Mouse (Mus musculus): ENCODE measurements at regions not wholly inside any gene's neighbourhood (a gene's known extent, or its start where the extent isn't known, plus 50 kb on each side); places are given as distances from the start of the nearest gene placed in this dataset.

- Histone ChIP-seq H3K27me3 (no peaks in the 10 kb centered on the region), H3K9me3 (replicated peaks) (no peaks in the 10 kb centered on the region), H3K4me1 (peaks cover 26% of the 10 kb centered on the region), H3K9ac (no peak overlapping the region), H3K4me2 (replicated peaks) (no peak overlapping the region), H3K36me3 (no peaks in the 10 kb centered on the region), H3K27ac (replicated peaks) (peak overlapping the region; percentile 68), H3K4me3 (replicated peaks) (no peak overlapping the region)
- 38% methylated on average over 16 of the region's 16 CpGs for WGBS
- ATAC-seq (ENCODE audit: insufficient number of reproducible peaks, low FRiP score, low TSS enrichment, low read depth), result 0 out of 2 replicates have a peak, but pooled peaks have one; percentile 3
These were observed 88.7 kb downstream of the Edn3 start for GRCm38 (mm10) chr2:174848981-174849681.

DNA sequence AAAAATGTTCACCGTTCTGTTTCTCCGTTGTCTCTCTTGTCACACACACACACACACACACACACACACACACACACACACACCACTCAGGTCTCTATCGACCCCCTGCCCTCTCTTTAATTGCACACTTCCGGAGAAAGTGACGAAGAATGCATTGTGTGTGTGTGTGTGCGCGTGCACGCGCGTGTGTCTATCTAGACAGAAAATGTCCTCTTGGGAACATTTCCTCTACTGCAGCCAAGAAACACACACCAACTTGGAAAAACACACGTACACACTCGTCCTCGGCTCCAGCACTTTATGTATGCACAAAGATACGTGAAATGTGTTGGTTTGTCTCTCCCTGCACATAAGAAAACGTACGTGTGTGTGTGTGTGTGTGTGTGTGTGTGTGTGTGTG, 90.4 kb downstream of the Edn3 start:
- Histone ChIP-seq H3K9me3 (replicated peaks) (no peaks in the 10 kb centered on the region), H3K36me3 (no peaks in the 10 kb centered on the region), H3K4me2 (replicated peaks) (no peak overlapping the region), H3K27me3 (no peaks in the 10 kb centered on the region), H3K9ac (no peak overlapping the region), H3K4me3 (replicated peaks) (no peak overlapping the region), H3K4me1 (peaks cover 26% of the 10 kb centered on the region), H3K27ac (replicated peaks) (no peak overlapping the region)
- 42% methylated on average over 16 of the region's 16 CpGs for WGBS
- no peak for ATAC-seq (ENCODE audit: insufficient number of reproducible peaks, low FRiP score, low TSS enrichment, low read depth)

- Histone ChIP-seq H3K4me3 (replicated peaks) (no peak overlapping the region), H3K9ac (no peak overlapping the region), H3K4me1 (peaks cover 26% of the 10 kb centered on the region), H3K36me3 (no peaks in the 10 kb centered on the region), H3K9me3 (replicated peaks) (no peaks in the 10 kb centered on the region), H3K27me3 (no peaks in the 10 kb centered on the region), H3K27ac (replicated peaks) (peak overlapping the region; percentile 65), H3K4me2 (replicated peaks) (no peak overlapping the region)
- peak; percentile 62; the same call in 1 of the 2 replicates for ATAC-seq (ENCODE audit: insufficient number of reproducible peaks, low FRiP score, low TSS enrichment, low read depth)
- 13% methylated on average over 22 of the region's 22 CpGs for WGBS
These were observed 91.3 kb downstream of the Edn3 start for GRCm38 (mm10) chr2:174851525-174852330.

GRCm38 (mm10) chr2:174853786-174854185, 93.4 kb downstream of the Edn3 start:
- Histone ChIP-seq H3K9ac (no peak overlapping the region), H3K36me3 (no peaks in the 10 kb centered on the region), H3K9me3 (replicated peaks) (no peaks in the 10 kb centered on the region), H3K4me2 (replicated peaks) (no peak overlapping the region), H3K4me3 (replicated peaks) (no peak overlapping the region), H3K27ac (replicated peaks) (no peak overlapping the region), H3K4me1 (peaks cover 41% of the 10 kb centered on the region), H3K27me3 (no peaks in the 10 kb centered on the region)
- no peak for ATAC-seq (ENCODE audit: insufficient number of reproducible peaks, low FRiP score, low TSS enrichment, low read depth)
- 66% methylated on average over 8 of the region's 8 CpGs for WGBS

- Histone ChIP-seq H3K4me3 (replicated peaks) (no peak overlapping the region), H3K9me3 (replicated peaks) (no peaks in the 10 kb centered on the region), H3K9ac (no peak overlapping the region), H3K27ac (replicated peaks) (no peak overlapping the region), H3K4me2 (replicated peaks) (no peak overlapping the region), H3K4me1 (peaks cover 38% of the 10 kb centered on the region), H3K27me3 (no peaks in the 10 kb centered on the region), H3K36me3 (no peaks in the 10 kb centered on the region)
- WGBS, result 68% methylated on average over 8 of the region's 8 CpGs
- no peak for ATAC-seq (ENCODE audit: insufficient number of reproducible peaks, low FRiP score, low TSS enrichment, low read depth)
These were observed 95.1 kb downstream of the Edn3 start for GRCm38 (mm10) chr2:174855548-174855947.

DNA sequence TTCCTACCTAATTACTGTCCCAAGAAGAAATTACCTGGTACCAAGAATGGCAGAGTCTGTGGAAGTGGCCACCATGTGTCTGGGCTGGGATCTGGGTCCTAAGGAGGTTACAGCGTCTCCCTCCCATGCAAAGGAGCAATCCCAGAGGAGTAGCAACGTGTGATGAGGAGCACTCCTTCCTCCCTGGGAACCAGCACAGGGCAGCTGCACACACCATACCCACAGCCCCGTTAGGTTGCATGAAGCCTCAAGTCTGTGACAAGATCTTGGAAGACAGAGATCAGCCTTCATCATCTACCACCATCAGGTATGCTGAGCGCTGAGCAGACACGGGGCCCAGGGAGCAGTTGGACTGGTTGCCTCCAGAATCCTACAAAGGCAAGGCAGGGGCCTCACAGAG, 95.7 kb downstream of the Edn3 start:
- Histone ChIP-seq H3K4me1 (peaks cover 33% of the 10 kb centered on the region), H3K9ac (no peak overlapping the region), H3K27me3 (no peaks in the 10 kb centered on the region), H3K9me3 (replicated peaks) (no peaks in the 10 kb centered on the region), H3K4me3 (replicated peaks) (no peak overlapping the region), H3K27ac (replicated peaks) (no peak overlapping the region), H3K36me3 (no peaks in the 10 kb centered on the region), H3K4me2 (replicated peaks) (no peak overlapping the region)
- ATAC-seq (ENCODE audit: insufficient number of reproducible peaks, low FRiP score, low TSS enrichment, low read depth), result no peak
- 85% methylated on average over 5 of the region's 5 CpGs for WGBS

DNA sequence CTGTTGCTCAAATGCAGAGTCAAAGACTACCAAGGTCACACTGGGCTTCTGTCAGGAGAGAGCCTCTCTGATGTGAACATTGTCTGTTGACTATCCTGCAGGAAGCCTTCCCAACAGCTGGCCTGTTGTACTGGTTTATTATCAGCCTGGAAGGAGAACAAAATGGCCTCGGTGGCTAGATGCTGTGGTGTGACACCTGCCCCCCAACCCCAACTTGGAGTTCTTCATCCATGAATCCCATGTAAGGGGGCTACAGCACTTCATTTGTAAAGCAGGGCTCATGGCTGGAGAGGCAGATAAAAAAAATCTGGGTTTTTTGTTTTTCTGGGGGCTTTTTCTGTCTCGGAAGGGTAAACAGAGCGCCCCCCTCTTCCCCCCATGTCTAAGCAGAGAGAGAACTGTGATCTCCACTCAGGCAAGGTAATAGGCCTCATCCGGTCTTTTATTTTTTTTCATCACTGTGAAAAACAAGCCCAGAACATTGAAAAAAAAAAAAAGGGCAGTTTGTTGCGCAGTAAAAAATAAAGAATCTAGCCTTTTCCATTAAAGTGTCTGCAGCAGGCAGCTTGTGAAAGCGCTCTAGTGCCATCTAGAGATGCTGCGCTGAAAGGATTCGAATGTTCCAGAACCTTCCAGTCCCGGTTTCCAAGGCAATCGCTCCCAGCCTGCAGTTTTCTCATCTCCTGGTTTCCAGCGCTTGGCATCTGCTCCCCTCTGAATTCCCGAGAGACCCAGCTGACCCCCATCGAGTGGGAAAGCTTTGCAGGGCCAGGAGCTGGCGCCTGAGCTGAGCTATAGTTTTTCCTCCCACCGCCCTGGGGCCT, 97.8 kb downstream of the Edn3 start:
- H3K4me1 ChIP-seq, result peaks cover 30% of the 10 kb centered on the region
- no peak overlapping the region for H3K4me3 ChIP-seq (replicated peaks)
- H3K27ac ChIP-seq (replicated peaks), result peak overlapping the region; percentile 93
- peak; percentile 82 for ATAC-seq (ENCODE audit: insufficient number of reproducible peaks, low FRiP score, low TSS enrichment, low read depth)
- no peaks in the 10 kb centered on the region for H3K27me3 ChIP-seq
- 6% methylated on average over 15 of the region's 15 CpGs for WGBS
- H3K4me2 ChIP-seq (replicated peaks), result peak overlapping the region; percentile 15
- no peak overlapping the region for H3K9ac ChIP-seq
- no peaks in the 10 kb centered on the region for H3K9me3 ChIP-seq (replicated peaks)
- H3K36me3 ChIP-seq, result no peaks in the 10 kb centered on the region

DNA sequence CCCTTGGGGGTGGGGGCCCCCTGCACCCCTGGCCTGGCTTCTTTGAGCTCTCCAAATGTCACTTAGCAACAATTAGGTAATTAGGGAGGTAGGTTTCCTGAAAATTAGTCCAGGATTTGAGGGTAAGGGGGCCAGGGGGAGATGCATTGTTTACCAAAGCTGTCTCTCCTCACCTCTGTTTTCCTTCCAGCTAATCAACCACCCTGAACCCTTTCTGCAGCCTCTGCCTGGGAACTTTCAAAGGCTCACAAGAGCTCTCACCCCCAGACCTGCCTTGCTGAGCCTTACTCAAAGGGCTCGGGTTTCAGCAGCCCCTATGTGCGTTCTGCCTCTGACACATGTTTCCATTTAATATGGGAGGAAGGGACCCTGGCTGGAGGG, 98.4 kb downstream of the Edn3 start:
- no peak overlapping the region for H3K4me3 ChIP-seq (replicated peaks)
- no peaks in the 10 kb centered on the region for H3K9me3 ChIP-seq (replicated peaks)
- 0% methylated on average over 2 of the region's 2 CpGs for WGBS
- ATAC-seq (ENCODE audit: insufficient number of reproducible peaks, low FRiP score, low TSS enrichment, low read depth), result peak; percentile 88
- peak overlapping the region; percentile 93 for H3K27ac ChIP-seq (replicated peaks)
- H3K4me2 ChIP-seq (replicated peaks), result peak overlapping the region; percentile 15; the same call in 1 of the 2 replicates
- no peak overlapping the region for H3K9ac ChIP-seq
- H3K4me1 ChIP-seq, result peaks cover 30% of the 10 kb centered on the region
- H3K27me3 ChIP-seq, result no peaks in the 10 kb centered on the region
- no peaks in the 10 kb centered on the region for H3K36me3 ChIP-seq

GRCm38 (mm10) chr2:174859533-174859932, 99.1 kb downstream of the Edn3 start:
- Histone ChIP-seq H3K9me3 (replicated peaks) (no peaks in the 10 kb centered on the region), H3K4me1 (peaks cover 32% of the 10 kb centered on the region), H3K27ac (replicated peaks) (peak overlapping the region; percentile 93), H3K27me3 (no peaks in the 10 kb centered on the region), H3K9ac (no peak overlapping the region), H3K4me2 (replicated peaks) (no peak overlapping the region), H3K36me3 (no peaks in the 10 kb centered on the region), H3K4me3 (replicated peaks) (no peak overlapping the region)
- WGBS, result 19% methylated on average over 7 of the region's 7 CpGs
- ATAC-seq (ENCODE audit: insufficient number of reproducible peaks, low FRiP score, low TSS enrichment, low read depth), result no peak

GRCm38 (mm10) chr2:174864657-174865056, 104.2 kb downstream of the Edn3 start:
- peak overlapping the region; percentile 67 for H3K27ac ChIP-seq (replicated peaks)
- H3K36me3 ChIP-seq, result no peaks in the 10 kb centered on the region
- H3K9me3 ChIP-seq (replicated peaks), result no peaks in the 10 kb centered on the region
- H3K27me3 ChIP-seq, result no peaks in the 10 kb centered on the region
- no peak overlapping the region for H3K4me2 ChIP-seq (replicated peaks)
- H3K4me3 ChIP-seq (replicated peaks), result no peak overlapping the region
- H3K4me1 ChIP-seq, result peaks cover 29% of the 10 kb centered on the region
- peak; percentile 61 for ATAC-seq (ENCODE audit: insufficient number of reproducible peaks, low FRiP score, low TSS enrichment, low read depth)
- 50% methylated on average over 3 of the region's 3 CpGs for WGBS
- no peak overlapping the region for H3K9ac ChIP-seq

- no peak overlapping the region for H3K9ac ChIP-seq
- peaks cover 46% of the 10 kb centered on the region for H3K4me1 ChIP-seq
- H3K27me3 ChIP-seq, result no peaks in the 10 kb centered on the region
- H3K36me3 ChIP-seq, result no peaks in the 10 kb centered on the region
- no peak for ATAC-seq (ENCODE audit: insufficient number of reproducible peaks, low FRiP score, low TSS enrichment, low read depth)
- H3K9me3 ChIP-seq (replicated peaks), result no peaks in the 10 kb centered on the region
- H3K4me2 ChIP-seq (replicated peaks), result no peak overlapping the region
- no peak overlapping the region for H3K4me3 ChIP-seq (replicated peaks)
- 81% methylated on average over 8 of the region's 8 CpGs for WGBS
- 0 out of 2 replicates have a peak overlapping the region, but pooled peaks have one; percentile 44 for H3K27ac ChIP-seq (replicated peaks)
These were observed 106.1 kb downstream of the Edn3 start for GRCm38 (mm10) chr2:174866546-174866945.

Measured in embryonic facial prominence, embryonic 15.5 days (tissue).